Mouse (Mus musculus): Measurements from ENCODE around the gene Pax7. TPM values are rescaled to one million over a fixed set of nuclear protein-coding genes. Genes with fewer than 3 reads are reported as not detected.
A peak's percentile ranks its signal among the peaks of the same experiment; 100 is the strongest.

Pax7 gene
- total RNA-seq, 2 experiments from 2014 or later: 0.06 TPM; not detected in 1

- DNase-seq: no peak
- intact Hi-C loops (cut with DNase I): no loop called here
Observed at GRCm38 (mm10) chr4:139819411-139820030, 13.8 kb downstream of the Pax7 start.

- DNase-seq: no peak
- intact Hi-C loops (cut with DNase I): no loop called here
Observed at GRCm38 (mm10) chr4:139818163-139818562, 15.2 kb downstream of the Pax7 start.

GRCm38 (mm10) chr4:139813371-139813960 is 19.9 kb downstream of the Pax7 start:
- DNase-seq: no peak
- intact Hi-C loops (cut with DNase I): no loop called here

GRCm38 (mm10) chr4:139811901-139812300 is 21.4 kb downstream of the Pax7 start:
- DNase-seq: no peak
- intact Hi-C loops (cut with DNase I): no loop called here

GRCm38 (mm10) chr4:139811475-139811874 is 21.9 kb downstream of the Pax7 start:
- intact Hi-C loops (cut with DNase I): no loop called here
- DNase-seq: no peak

GRCm38 (mm10) chr4:139810762-139811438 is 22.4 kb downstream of the Pax7 start:
- intact Hi-C loops (cut with DNase I): no loop called here
- peak; percentile 43 for DNase-seq

- DNase-seq: no peak
- intact Hi-C loops (cut with DNase I): no loop called here
Observed at GRCm38 (mm10) chr4:139809381-139809820, 23.9 kb downstream of the Pax7 start.

DNA sequence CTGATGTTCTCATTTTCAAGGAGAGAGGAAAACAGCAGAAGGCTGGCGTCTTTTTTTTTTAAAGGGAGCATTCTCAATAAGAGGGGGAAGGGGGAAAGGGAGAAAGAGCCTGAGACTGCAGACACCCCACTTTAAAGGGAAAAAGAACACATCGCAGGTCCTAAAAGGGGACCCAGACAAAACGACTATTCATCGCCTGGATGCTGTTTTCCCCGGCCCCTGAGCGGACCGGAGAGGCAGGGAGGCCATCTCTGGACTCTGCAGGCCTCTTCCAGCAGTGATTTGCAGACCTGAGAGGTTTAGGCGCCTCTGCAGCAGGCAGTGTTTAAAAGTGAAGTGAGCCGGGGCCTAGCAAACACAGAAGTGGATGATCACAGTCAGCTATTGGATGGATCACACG is 25.5 kb downstream of the Pax7 start:
- intact Hi-C loops (cut with DNase I): no loop called here
- no peak for DNase-seq

DNA sequence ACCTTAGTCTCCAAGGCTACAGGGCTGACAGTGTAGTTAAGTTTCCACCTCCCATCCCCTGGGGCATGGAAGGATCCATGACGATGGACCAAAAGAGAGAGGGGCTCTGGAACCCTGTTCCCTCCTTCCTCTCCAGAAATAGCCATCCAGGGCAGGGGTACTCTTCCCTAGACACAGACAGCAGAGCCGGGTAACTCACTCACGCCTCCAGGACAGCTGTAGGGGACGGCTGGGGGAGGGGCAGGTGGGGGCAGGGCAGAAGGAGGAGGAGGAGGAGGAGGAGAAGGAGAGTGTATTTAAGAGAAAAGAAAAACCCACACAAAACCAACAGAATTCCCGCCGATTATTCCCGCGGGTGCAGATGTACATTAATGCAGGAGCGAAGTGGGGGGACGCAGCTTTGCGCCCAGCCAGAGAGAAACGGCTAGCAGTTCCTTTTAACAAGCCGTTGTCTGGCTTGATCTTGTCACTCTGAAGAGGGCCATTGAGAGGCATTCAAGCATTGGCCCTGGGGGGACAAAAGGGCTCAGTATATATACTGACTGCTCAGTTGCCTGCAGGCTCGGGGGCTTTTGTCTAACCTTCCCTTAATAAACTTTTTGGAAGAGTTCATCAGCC is 26.0 kb downstream of the Pax7 start:
- no peak for DNase-seq
- intact Hi-C loops (cut with DNase I): no loop called here

- DNase-seq: no peak
- intact Hi-C loops (cut with DNase I): no loop called here
Observed at GRCm38 (mm10) chr4:139804896-139805295, 28.4 kb downstream of the Pax7 start.

- intact Hi-C loops (cut with DNase I): no loop called here
- no peak for DNase-seq
Observed at GRCm38 (mm10) chr4:139803981-139804380, 29.3 kb downstream of the Pax7 start.

GRCm38 (mm10) chr4:139799436-139800100 is 33.8 kb downstream of the Pax7 start:
- intact Hi-C loops (cut with DNase I): no loop called here
- no peak for DNase-seq

DNA sequence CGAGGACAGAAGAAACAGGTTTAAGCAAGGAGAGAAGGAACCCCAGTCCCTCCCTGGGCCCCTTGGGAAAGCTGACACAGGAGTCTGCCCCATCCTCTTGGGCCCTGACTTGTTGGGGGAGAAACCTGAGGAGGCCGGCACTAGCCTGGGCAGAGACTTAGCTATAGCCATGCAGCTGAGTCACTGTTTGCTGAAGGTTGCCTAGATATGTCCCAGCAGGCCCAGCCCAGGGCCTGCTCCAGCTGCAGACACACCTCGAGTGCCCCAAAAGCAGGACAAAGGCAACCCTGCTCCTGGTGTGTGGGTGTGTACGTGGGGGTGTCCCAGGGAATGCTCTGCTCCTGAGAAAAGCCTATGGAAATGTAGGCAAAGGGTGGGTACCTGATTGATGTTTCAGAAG is 36.0 kb downstream of the Pax7 start:
- intact Hi-C loops (cut with DNase I): no loop called here
- no peak for DNase-seq

- intact Hi-C loops (cut with DNase I): no loop called here
- DNase-seq: no peak
Observed at GRCm38 (mm10) chr4:139796115-139796514, 37.2 kb downstream of the Pax7 start.

- no peak for DNase-seq
- intact Hi-C loops (cut with DNase I): no loop called here
Observed at GRCm38 (mm10) chr4:139791168-139791567, 42.2 kb downstream of the Pax7 start.

- intact Hi-C loops (cut with DNase I): no loop called here
- DNase-seq: no peak
Observed at GRCm38 (mm10) chr4:139789772-139790171, 43.6 kb downstream of the Pax7 start.

- no peak for DNase-seq
- intact Hi-C loops (cut with DNase I): no loop called here
Observed at GRCm38 (mm10) chr4:139782926-139783467, 50.3 kb downstream of the Pax7 start.

DNA sequence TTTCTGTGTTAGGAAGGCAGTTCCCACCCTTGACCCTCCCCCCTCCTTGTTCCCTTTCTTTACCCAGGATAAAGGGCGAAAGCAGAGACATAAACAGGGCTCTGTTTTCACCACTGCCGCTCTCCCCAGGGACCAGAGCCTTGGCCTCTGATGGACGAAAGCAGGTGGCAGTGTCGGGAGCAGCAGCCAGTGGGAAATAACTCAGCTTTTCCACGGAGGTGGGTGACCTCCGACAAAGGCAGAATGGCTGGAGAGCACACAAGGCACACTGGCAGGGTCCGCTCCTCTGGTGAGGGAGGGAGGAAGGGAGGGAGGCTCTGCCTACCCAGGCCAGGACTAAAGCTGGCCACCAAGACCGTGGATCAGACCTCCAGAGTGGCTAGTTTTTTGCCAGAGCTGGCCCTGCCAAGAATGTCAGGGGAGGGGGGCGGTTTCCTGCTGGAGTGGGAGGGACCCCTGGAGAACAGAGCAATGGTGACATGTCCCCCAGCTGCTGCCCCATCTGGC is 62.1 kb downstream of the Pax7 start:
- peak; percentile 54 for DNase-seq
- intact Hi-C loops (cut with DNase I): no loop called here

DNA sequence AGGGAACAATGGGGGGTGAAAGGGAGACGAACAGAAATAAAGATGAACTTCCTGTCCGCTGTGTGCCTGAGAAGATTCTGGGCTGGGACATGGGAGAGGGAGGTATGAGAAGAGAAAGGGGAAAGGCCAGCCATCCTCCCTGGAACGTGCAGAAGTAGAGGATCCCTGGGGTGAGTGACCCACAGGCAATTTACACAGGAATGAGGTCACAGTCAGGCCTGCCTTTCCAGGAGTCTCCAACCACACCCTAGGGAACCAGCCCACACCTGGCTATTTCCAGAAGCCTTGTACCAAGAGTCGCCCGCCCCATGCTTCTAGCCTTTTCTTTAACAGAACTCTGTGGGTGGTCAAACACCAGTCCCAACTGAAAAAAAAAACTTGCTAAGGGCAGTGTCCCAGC is 65.5 kb downstream of the Pax7 start:
- DNase-seq: no peak
- intact Hi-C loops (cut with DNase I): no loop called here

- intact Hi-C loops (cut with DNase I): no loop called here
- DNase-seq: no peak
Observed at GRCm38 (mm10) chr4:139767115-139767718, 66.1 kb downstream of the Pax7 start.
